Mouse (Mus musculus): ENCODE measurements around the gene Nexn.

GRCm38 (mm10) chr3:152203411-152203810 is 62.7 kb downstream of the Nexn start:
- no peak for TF ChIP-seq EP300 (IDR thresholded peaks at IDR 0.05; ENCODE audit: low read depth)
- no peak for TF ChIP-seq CTCF (IDR thresholded peaks at IDR 0.05; ENCODE audit: low read depth)

All from heart, postnatal 0 days (tissue).